Mouse (Mus musculus) c-Kit-positive CD71-negative TER-119-negative erythroid progenitor cells, embryonic 14.5 days (primary cell): ENCODE measurements around the gene Kantr.

ENCODE experiments used
- DNase-seq: peaks from one replicate; pipeline ENCODE4 v3.0.0-alpha.2; 2013; ENCODE audit warnings: low read depth

The Kantr gene

GRCm38 (mm10) chrX:152279384-152279783 lies 47.9 kb downstream of the Kantr start:
- no peak for DNase-seq

- DNase-seq, result no peak
Measured at GRCm38 (mm10) chrX:152271189-152271588, 56.1 kb downstream of the Kantr start.
